Mouse (Mus musculus) G1E (cell line): ENCODE results near the gene Myom3.

Experiments
- CTCF ChIP-seq: IDR thresholded peaks from 2 replicates; pipeline ENCODE4 v1.5.1; 2012; ENCODE audit warnings: low read depth, low read length, inconsistent platforms, mixed read lengths
- GATA1 ChIP-seq: IDR thresholded peaks from 2 replicates; pipeline ENCODE4 v1.6.1; 2012; ENCODE audit warnings: borderline replicate concordance, low read length, inconsistent platforms, mixed read lengths
- POLR2AphosphoS5 ChIP-seq: IDR thresholded peaks from 2 replicates; pipeline ENCODE4 v1.6.1; 2012; ENCODE audit warnings: low read depth, low read length, inconsistent platforms; ENCODE audit not compliant: insufficient replicate concordance
- TAL1 ChIP-seq: conservative IDR thresholded peaks from 2 replicates; pipeline ENCODE4 v1.6.1; 2012; ENCODE audit warnings: low read depth, low read length, inconsistent platforms, mixed read lengths

DNA sequence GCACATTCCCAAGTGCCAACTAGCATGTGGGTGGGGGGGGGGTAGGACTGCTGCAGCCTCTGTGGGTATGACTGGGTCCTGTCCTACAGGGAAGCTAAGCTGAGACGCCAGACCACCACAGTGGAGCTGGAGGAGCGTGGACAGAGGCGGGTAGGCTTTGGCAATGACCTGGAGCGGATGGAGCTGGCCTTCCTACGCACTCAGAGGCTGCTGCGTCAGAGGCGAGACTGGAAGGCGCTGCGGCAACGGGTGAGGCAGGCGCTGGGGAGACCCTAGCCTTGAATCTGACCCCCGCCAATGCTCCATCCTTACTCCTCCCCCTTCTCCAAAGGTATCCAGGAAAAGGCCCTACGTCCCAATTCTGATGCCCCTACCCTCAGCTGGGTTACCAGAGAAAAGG, 5.2 kb downstream of the Myom3 start:
- TF ChIP-seq POLR2AphosphoS5 (no peak), CTCF (no peak), GATA1 (no peak), TAL1 (no peak)
